Mouse (Mus musculus) spleen, postnatal 10 days (tissue): ENCODE data around the gene Psma3.

Experiments used
- DNase-seq, 2 experiments: peaks; one replicate each; pipeline ENCODE4 v3.0.0; 2021 to 2022; ENCODE audit warnings: low spot score in 2 of 2

Psma3 gene

DNA sequence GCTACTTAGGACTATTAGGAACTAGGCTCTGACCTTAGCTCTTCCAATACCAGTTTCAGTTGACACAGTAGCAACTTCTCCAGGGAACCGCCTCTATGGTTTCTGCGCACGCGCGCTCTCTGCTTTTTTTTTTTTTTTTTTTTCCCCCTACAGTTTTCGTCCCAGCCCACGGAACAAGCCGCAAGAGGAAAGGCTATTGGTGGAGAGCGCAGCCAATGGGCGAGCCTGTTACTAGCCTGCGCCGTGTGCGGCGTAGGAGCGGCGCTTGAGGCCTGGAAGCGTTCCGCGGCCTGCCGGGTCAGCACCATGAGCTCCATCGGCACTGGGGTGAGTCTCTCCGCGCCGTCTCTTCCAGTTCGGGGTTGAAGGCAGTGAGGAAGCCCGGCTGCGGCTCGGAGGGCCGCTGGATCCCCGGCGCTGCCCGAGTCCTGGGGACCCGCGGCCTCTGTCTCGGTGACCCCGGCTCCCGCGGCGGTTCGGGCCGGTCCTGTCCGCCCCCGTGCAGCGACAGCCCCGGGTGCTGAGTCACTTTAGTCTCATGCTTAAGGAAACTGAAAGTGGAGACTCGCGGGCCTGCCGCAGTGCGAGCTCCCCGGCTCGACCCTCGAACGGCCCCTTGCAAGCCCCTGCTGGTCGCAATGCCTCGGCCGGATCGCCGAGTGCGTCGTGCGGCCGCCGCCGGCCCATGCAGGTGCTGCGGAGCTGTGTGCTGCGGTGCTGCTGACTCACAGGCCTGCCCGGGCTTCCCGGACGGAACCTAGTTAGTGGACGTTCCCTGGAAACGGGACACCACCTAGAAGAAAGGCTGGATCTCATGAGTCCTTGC, at the start of gene Psma3:
TSS of gene Psma3 (plus strand) at position 181 of the 826 bp plus-strand sequence.
- peak; percentile 88 to 91 for DNase-seq

DNA sequence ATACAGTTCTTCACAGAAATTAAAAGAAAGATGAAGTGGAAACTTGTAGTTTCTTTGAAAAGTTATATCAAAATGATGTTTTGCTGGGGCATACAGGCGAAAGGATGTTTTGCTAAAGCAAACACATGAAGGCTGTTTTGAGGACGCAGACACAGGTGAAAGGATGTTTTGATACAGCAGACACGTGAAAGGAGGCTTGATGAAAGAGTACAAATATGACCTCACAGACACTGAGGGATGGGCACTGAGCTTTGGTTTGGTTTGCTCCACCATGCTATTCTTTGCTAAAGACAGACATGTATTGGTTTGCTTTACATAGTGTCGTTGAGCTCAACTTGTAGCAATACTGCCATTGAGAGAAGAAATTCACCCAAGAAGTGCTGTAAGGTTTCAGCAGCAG, 44.6 kb upstream of the Psma3 start:
- no peak for DNase-seq

DNA sequence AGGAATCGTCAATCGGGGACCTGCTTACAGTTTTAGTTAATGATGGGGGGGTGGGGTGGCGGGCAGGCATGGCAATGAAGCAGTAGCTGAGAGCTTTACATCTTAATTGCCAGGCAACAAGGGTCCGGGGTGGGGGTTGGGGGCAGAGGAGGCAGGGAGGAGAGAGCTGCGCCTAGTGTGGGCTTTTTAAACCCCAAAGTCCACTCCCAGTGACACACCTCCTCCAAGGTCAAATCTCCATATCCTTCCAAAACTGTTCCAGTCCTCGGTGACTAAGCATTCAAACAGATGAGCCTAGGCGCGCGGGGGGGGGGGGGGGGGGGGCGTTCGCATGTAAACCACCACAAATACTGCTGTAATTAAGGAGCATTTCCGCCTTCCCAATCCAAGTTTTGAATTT, 37.3 kb upstream of the Psma3 start:
- DNase-seq = no peak

DNA sequence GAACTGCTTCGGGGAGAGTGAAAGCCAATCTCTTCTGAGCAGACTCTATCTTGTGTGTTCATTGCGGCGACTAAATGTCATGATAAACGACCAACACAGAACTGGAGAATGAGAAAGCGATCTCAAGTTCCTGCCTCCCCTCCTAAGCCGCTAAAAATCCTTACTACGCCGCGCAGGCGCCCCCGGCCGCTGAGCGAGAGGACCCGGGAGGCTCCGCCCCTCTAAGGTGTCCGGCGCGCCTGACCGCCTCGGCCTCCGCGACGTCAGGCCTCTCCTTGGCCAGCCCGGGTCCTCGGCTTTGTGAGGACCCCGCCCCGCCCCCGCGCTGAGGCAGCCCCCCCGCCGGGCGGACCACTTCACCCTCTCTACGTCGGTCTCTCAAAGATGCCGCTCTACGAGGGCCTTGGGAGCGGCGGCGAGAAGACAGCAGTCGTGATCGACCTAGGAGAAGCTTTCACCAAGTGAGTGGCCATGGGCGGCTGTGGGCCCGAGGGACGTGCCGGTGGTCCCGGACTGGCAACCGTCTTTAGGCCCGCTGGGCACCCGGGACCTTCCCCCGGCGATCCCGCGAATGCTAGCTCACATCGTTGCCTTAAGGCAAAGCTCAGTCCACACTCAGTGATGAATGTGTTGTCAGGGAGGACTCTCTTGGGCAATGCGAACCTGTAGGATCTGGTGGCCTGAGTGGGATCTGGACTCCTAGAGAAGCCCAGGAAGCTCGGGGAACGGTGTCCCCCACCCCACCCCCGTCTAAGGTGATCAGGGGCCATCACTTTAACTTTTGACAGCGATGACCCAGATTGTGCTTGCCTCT, 36.6 kb upstream of the Psma3 start, which contains the start of gene Actr10:
TSS of gene Actr10 (plus strand) at position 287 of the 814 bp plus-strand sequence.
- DNase-seq = peak; percentile 93 to 96

DNA sequence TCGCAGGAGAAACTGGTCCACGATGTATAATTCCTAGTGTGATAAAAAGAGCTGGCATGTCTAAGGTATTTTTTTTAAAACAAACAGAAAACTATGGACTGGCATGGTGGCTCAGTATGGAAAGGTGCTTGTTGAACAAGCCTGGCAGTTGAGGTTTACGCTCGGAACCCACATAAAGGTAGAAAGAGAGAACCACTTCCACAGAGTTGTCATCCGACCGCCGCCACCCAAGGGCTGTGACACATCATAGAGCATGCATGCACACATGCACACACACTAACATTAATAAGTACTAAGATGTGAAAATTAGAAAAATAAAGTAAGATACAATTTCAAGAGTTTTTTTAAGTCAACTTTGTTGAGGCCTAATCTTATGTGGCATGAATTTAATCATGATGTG, 33.6 kb upstream of the Psma3 start:
- peak in 1 of 2 experiments; percentile 22 for DNase-seq

DNA sequence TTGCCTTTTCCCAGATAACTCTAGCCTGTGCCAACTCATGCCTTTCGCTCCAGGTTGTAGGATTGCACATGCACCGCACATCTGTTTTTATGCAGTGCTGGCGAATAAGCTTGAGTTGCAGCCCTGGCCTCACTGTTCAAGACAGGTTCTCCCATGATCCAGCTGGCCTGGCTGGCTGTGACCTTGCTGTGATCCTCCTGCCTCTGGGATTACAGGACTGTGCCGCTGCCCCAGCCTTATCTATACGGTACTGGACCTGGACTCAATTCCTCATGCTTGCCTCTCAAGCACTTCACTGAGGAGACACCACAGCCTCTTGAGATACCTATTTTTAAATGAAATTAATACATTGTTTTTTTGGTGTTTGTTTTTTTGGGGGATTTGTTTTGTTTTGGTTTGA, 30.2 kb upstream of the Psma3 start:
- no peak for DNase-seq

DNA sequence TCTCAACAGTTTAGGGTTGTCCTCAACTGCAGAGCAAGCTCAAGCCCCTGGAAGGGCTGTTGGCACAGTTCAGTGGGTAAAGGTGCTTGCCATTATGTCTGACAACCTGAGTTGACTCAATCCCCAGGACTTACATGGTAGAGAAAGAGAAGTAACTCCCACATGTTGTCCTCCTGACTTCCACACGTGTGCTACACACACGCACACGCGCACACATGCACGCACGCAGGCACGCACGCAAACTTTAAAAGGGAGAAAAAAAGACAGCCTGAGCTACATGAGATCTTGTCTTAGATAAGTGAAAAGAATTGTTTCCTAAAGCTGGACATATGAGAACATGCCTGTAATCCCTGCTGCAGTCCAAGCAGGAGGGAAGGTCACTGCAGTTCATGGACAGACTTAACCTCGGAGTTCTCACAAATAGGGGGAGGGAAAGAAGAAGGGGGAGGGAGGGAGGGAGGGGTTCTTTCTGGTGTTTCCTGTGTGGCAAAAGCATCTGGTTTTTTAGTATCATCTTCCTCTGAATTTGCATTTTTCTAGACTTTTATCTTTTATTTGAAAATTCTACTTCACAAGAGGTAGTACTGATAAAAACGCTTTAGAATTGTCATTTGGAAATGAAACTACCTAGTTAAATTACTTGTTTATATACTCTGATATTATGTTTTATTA, 27.7 kb upstream of the Psma3 start:
- DNase-seq = no peak

DNA sequence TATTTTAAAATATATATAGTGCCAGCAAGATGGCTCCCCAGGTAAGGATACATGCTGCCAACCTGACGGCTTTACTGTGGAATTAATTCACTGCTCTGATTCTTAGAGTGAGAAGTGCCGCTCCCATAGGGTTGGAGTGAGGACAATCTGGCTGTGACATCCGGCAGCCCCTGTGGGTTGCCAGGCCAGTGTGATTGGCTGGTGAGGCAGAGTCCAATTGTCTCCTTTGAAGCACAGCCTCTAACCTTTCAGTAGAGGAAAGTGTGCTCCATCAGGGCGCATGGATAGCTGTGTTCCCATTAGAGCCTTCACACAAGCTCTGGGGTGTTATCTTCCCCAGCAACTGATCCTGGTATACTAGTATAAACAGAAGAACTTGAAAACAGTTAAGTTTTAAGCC, 15.8 kb upstream of the Psma3 start:
- DNase-seq = no peak

DNA sequence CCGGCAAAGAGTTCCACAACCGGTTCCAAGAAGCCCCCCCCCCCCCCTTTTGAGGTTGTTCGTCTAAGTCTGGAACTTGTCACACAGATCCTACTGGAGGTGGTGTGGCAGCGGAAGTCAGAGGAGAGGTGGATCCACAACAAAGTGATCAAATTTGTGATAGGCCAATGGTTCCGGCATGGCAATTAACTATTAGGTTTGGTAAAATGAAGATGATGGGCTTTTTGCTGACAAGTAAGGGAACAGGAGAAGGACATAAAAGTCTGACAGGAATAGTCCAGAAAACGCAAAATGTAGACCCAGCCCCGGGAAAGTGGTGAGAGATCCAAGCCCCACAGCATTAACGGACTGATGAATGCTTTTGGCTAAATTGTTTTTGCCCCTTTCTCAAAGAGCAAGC, 6.8 kb upstream of the Psma3 start:
- DNase-seq = peak in 1 of 2 experiments; percentile 17

DNA sequence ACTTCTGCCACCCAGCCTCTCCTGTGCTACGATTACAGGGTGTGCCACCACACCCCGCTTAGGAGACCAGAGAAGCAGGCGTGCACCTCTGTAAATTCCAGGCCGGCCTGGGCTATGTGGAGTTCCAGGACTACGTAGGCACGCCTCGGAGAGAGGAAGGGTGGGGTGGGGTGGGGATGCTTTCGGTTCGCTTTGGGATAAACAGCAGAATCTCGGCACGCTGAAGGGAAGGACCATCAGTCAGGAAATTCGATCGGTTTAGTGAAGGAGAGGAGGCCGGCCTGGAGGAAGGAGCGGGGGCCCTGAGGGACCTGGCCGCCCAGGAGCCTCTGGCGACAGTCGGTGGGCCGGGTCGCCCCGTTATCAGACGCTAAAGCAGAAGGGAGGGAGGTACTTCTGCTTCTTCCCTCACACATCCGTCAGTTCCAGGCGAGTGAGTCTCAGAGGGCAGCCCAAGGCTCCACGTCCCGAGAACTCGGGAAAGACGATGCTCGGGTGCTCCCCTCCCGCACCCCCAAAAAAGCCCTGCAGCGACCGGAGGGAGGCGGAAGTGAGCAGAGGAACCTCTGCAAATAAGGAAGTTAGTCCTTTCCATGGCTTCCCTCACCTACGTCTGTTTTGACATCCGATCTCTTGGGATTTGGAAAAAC, 6.2 kb upstream of the Psma3 start:
- peak; percentile 82 to 88 for DNase-seq

DNA sequence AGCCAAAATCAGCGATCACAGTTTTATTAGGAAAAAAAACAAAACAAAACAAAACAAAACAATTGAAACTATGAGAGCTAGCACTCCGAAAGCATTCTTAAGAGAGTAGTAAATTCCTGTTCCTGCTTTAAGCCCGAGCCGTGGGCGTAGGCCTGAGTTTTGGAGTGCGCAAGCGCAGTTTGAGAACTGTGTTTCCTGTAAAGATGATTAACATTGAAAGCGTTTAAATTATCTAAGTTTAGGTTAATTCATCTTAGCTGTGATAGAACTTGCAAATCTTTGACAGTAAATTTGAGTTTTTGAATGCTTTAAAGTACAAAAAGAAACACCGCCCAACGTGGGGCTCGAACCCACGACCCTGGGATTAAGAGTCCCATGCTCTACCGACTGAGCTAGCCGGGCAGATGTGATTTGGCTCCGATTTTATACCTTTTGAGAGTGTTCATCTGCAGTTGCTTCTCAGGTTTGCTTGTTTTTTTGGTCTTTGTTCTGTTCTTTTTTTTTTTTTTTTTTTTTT, 5.6 kb upstream of the Psma3 start:
- DNase-seq = peak; percentile 87 to 88

DNA sequence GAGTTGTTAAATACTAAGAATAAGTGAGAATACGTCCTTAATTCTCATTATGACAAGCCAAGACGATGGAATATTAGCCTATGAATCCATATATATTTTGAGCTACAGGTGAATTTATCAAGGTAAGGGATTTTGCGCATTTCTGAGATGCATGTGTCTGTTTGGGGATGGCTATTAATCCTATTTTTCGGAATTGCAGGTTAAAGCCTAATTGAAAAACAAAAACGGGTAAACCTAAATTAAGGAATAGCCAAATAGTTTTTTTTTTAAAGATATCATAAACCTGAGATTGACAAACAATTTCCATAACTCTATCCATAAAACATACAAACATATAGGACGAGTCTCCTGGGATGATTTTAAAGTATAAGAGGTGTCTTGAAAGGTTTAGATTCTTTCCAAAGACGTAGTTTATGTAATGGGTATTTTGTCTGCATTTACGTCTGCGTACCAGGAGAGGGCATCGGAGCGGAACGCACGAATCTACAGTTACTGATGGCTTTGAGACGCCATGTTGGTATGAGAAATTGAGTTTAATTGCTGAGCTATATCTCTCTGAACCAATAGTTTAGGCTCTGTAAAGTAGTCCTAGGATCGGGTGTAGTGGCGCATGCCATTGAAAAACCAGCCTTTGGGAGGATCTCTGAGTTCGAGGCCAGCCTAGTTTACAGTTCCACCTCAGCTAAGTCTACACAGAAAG, 4.8 kb upstream of the Psma3 start:
- DNase-seq = peak; percentile 45 to 82

DNA sequence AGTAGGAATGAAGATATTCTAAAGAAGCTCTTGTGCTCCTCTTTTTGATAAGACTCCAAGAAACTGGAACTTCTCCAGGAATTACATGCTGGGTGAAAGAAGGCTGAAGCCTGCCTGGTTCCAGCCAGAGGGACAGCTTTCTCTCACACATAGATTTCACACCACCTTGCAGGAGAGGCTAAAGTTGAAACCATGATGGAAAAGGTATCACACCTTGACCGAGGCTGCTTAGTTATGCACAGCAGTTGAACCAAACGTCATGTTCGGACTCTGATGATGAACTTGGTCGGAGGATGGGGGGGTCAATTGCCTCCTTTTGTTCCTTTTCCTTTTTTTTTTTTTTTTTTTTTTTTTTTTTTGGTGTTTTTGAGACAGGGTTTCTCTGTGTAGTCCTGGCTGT, 590 bp upstream of the Psma3 start:
- no peak for DNase-seq

DNA sequence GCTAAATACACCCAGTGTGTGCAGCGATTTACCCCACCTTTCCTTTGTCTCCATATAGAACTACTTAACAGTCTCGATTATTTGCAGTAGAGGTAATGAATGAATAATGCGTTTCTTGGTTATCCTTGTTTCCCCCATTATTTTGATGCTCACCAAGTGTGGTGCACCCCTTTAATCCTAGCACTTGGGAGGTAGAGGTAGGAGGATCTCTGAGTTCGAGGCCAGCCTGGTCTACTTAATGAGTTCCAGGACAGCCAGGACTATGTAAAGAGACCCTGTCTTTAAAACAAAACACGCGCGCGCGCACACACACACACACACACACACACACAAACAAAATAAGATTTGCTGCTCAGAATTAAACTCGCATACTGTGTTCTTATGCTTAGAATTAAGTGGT, 985 bp downstream of the Psma3 start:
- DNase-seq = peak; percentile 11 to 40

DNA sequence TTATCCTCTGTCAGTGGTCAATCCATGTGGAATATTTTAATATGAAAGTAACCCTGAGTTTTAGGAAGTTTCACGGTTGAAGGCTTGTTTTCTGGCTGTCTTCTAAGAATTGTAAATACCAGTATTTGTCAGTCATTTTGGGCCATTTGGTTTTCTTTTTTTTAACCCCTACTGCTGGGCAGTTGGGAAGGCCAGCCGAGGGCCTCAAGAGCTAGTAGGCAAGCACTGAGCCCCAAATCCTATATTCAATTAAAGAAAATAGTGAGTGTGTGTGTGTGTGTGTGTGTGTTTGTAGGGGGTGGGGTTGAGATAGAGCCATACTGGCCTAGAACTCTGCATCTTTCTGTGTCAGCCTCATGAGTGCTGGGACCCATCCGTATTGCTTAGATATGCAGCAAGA, 1.5 kb downstream of the Psma3 start:
- DNase-seq = no peak

DNA sequence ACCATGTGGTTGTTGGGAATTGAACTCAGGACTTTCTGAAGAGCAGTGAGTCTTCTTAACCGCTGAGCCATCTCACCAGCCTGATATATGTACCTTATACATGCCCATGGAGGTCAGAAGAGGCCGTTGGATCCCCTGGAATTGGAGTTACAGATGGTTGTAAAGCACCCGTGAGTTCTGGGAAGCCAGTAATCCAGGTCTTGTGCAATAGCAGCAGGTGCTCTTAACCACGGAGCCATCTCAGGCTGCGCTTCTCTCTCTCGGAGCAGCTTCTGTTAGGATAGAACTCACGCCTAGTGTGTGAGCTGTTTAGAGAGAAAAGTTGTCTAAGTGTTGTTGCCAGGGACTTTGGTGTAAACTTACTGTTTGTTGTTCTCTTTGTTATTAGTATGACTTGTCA, 3.9 kb downstream of the Psma3 start:
- DNase-seq = no peak

DNA sequence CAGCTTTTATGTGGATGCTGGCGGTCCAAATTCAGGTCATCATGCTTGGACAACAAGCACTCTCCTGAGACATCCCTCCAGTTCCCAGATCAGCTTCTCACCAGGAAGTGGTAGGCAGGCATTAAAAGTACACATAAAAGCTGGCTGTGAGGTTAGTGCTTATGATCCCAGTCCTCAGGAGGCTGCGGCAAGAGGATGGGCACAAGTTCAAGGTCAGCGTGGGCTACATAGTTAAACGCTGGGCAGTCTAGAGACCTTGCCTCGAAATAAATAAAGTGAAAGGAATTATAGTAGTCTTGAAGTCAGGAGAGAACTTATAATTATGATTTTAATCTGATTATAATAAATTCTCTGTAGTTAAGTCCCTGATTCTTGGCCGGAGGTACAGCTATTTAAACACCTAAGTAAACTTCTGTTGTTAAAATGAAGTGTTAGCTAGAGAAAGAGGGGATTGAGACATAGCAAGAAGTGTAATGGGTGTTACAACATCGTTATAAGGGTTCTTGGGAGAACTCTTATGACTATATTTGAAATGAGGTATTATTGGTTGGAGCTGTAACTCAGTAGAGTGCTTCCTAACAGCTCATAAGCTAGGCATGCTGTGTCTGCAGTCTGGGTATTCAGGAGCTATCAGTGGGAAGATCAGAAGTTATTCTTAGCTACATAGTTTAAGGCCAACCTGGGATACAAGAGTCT, 10.6 kb downstream of the Psma3 start:
- no peak for DNase-seq

DNA sequence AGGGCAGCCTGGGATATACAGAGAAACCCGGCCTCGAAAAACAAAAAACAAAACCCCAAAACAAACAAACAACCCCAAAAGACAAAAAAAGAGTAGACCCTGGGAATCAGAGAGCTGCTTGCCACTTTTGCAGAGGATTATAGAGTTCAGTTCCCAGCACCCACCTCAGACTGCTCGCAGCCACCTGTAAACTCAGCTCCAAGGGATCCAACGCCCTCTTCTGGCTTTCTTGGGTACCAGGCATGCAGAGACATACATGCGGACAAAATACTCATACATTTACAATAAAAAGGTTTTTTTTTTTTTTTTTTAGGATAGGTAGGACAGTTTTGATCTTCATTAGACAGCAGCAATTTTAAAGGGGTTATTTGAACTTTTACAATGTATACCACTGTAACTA, 22.8 kb downstream of the Psma3 start:
- no peak for DNase-seq

DNA sequence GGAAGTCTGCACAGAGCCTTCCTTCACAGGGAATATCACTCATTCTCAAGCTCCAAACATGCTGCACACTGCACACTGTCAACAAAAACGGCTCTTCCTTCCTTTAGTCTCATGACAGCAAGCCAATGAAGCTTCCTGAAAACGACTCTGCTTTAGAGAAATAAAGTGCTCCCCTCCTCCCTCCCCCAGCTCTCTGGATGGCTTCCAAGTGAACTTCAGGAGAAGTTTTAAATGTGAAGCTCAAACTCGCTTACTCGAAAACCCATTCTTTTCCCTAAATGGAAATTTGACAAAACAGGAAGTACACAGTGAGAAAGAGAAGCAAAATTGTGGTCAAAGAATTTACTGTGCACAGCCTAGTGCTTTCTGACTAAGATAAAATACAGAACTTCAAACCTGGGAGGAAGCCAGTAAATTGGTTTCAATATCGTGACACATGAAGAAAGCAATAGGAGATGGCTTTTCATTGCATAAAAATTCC, 25.0 kb downstream of the Psma3 start:
- peak in 1 of 2 experiments; percentile 43 for DNase-seq

DNA sequence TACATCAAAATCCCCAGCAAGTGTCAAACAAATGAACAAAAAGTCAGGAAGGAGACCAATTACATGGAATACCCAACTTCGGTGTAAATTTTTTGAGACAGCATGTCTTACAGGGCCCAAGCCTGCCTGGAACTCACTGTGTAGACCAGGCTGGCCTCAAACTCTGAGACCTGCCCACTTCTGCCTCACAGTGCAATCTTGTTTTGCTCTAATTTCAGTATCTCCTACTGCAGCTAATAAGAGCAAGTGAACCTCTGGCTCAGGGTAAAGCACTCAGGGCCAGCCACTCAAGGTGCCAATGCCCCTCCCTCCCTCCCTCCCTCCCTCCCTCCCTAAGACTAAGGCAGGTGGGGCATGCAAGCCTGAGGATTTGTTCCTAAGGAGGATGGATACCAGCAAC, 25.9 kb downstream of the Psma3 start:
- no peak for DNase-seq
